Mouse (Mus musculus): ENCODE data around the gene Nectin1. TPM values are rescaled to one million over a fixed set of nuclear protein-coding genes. Genes with fewer than 3 reads are reported as not detected.

Nectin1 gene
- polyA plus RNA-seq, 1 experiment from 2014 or later = 3.8 TPM

DNA sequence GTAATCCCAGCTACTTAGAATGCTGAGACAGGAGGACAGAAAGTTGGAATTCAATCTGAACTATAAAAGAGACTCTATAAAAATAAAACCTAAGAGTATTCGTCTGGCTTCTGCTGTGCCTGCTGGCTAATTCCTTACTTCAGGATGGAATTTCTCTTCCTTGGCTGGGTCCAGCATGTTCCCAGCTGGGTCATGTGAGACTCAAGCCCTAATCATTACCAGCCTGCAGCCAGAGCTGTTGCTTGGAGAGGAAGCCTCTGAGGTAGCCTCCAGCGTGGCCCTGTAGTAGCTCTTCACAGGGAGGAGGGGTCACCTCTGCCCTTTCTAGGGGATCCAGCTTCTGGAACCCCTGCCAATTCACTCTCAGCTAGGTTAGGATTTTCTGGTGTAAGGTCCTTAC lies 94.8 kb downstream of the Nectin1 start:
- peak; percentile 50 for DNase-seq (ENCODE audit: low spot score)
- no peak overlapping the region for H3K4me3 ChIP-seq
- peaks cover 24% of the 10 kb centered on the region for H3K4me1 ChIP-seq
- H3K9me3 ChIP-seq (replicated peaks) = no peaks in the 10 kb centered on the region
- H3K27me3 ChIP-seq (ENCODE audit: low read depth, poor library complexity, severe bottlenecking) = peaks cover 22% of the 10 kb centered on the region; the same call in 1 of the 2 replicates
- no peak overlapping the region for H3K27ac ChIP-seq
- H3K36me3 ChIP-seq = no peaks in the 10 kb centered on the region
- 43% methylated on average over 2 of the region's 2 CpGs for WGBS

DNA sequence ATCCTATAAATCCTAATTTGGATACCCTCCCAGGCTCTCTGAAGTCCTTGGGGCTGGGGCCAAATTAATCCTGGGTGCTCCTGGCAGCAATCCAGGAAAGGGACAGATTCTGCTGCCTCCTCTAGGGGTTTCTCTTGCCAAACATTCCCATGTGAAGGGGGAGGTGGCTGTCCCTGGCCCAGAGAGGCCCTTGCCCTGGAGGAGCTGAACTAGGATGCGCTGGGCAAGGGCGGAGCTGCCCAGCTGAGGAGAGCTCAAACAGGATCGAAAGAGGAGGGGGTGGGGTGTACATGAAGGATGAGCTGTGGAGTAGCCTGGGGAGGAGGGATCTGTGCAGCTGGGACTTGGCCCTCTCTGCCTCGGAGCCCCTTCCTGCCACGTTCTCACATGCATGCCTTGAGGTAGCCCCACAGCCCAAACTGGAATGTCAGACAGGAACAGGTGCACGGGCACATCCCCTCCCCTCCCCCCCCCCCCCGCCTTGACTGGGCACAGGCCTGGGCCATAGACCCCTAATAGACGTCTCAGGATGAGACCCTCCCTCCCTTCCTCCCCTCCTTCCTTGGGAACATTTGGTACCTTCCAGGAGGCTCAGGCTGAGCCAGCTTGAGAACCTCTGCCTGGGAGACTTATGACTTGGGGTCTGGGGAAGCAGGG lies 99.3 kb downstream of the Nectin1 start:
- no peak overlapping the region for H3K4me3 ChIP-seq
- 1% methylated on average over 8 of the region's 8 CpGs for WGBS
- peak; percentile 40 for DNase-seq (ENCODE audit: low spot score)
- H3K4me1 ChIP-seq = peaks cover 61% of the 10 kb centered on the region
- no peak overlapping the region; the same call in 1 of the 2 replicates for H3K27ac ChIP-seq
- no peaks in the 10 kb centered on the region for H3K36me3 ChIP-seq
- no peaks in the 10 kb centered on the region for H3K9me3 ChIP-seq (replicated peaks)
- H3K27me3 ChIP-seq (ENCODE audit: low read depth, poor library complexity, severe bottlenecking) = peaks cover 56% of the 10 kb centered on the region

DNA sequence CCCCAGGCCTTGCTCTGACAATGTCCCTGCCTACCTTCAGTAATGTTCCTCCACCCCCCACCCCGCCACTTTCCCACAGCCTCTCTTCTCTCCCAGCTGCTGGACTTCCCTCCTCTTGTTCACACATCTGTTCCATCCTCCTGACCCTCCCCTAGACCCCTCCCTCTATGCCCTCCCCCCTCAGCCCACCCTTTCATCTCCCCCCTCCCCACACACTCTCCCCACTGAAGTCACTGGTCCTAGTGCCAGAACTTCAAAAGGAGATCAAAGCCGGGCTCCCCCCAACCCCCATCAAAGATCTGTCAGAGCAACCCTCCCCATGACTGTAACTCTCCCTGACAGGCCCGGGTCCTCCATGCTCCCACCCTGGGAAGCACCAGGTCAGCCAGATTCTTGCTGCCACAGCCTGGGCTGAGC lies 99.9 kb downstream of the Nectin1 start:
- Histone ChIP-seq H3K4me1 (peaks cover 56% of the 10 kb centered on the region), H3K36me3 (no peaks in the 10 kb centered on the region), H3K27ac (no peak overlapping the region), H3K4me3 (no peak overlapping the region), H3K27me3 (ENCODE audit: low read depth, poor library complexity, severe bottlenecking) (peaks cover 56% of the 10 kb centered on the region), H3K9me3 (replicated peaks) (no peaks in the 10 kb centered on the region)
- WGBS = 2% methylated on average over 3 of the region's 3 CpGs
- peak; percentile 57 for DNase-seq (ENCODE audit: low spot score)

DNA sequence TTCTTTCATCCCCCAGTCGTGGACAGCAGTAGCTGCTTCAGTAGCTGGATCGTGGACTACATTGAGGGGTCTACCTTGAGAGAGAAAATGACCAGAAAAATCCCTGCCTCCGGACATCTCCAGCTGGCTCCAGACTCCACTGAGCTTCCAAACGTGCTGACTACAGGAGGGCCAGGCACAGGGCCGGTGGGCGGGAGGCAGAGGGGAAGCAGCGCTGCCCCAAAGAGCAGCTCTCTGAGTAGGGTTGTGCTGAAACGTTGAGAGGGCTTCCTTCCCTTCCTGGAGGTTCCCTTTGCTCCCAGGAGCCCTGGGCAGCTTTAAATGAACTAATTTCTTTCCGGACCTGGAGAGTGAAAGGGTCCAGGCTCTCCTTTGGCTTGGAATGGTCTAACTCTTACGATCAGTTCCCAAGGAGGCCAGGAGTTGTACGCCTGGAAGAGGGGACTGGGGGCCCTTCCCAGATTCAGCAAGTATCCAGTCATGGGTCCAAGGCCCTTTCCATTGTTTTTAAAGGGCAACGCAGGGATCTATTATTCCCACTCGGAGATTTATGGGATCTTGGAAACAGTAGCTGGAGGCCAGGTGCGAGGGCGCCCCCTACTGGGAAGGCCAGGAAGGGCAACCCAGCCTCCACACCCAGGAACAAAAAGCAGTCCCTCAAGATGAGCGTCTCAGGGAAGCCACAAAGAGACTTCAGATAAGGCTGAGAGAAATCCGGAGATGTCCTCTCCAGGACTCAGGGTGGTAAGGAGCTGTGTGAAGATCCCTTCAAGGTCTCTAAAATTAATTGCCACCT lies 102.1 kb downstream of the Nectin1 start:
- peak; percentile 80 for DNase-seq (ENCODE audit: low spot score)
- peaks cover 53% of the 10 kb centered on the region for H3K27me3 ChIP-seq (ENCODE audit: low read depth, poor library complexity, severe bottlenecking)
- peak overlapping the region; percentile 53; the same call in 1 of the 2 replicates for H3K27ac ChIP-seq
- no peaks in the 10 kb centered on the region for H3K36me3 ChIP-seq
- no peaks in the 10 kb centered on the region for H3K9me3 ChIP-seq (replicated peaks)
- 10% methylated on average over 17 of the region's 17 CpGs for WGBS
- H3K4me1 ChIP-seq = peaks cover 51% of the 10 kb centered on the region
- H3K4me3 ChIP-seq = peak overlapping the region; percentile 17; the same call in 1 of the 2 replicates

DNA sequence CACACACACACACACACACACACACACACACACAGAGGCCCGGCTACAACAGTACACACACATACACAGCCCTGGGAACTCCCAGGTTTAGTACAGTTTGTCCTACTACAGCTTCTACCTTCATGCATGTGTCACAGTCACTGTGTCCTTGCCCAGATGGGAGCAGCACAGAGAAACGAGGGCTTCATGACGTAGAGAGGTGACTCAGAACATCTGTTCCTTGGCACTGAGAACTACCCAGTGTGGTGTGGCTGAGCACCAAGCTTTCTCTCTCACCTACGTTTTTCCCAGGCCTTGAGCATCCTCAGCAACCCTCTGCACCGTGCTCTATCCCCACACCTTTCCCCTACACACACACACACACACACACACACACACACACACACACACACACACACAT lies 104.1 kb downstream of the Nectin1 start:
- Histone ChIP-seq H3K9me3 (replicated peaks) (no peaks in the 10 kb centered on the region), H3K27ac (peak overlapping the region; percentile 12; the same call in 1 of the 2 replicates), H3K4me3 (no peak overlapping the region), H3K27me3 (ENCODE audit: low read depth, poor library complexity, severe bottlenecking) (peaks cover 40% of the 10 kb centered on the region), H3K4me1 (peaks cover 44% of the 10 kb centered on the region), H3K36me3 (no peaks in the 10 kb centered on the region)
- WGBS = 67% methylated on average over 5 of the region's 5 CpGs
- DNase-seq (ENCODE audit: low spot score) = no peak

DNA sequence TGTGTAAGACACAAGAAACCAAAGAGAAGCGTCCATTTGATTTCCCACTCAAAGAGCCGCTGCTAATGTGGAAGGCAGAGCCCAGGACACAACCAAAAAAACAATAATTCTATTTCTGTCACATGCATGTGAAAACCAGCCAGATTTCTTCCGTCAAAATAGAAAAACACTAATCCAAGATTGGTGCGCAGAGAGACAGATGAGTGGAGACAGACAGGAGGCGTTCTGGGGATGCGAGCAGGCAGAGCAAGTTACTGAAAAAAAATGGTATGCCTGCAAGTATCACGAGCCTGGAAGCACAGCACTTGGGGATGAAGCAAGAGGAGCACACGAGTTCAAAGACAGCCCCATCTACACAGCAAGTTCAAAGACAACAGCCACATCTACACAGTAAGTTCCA lies 106.5 kb downstream of the Nectin1 start:
- Histone ChIP-seq H3K4me3 (no peak overlapping the region), H3K27ac (no peak overlapping the region), H3K4me1 (peaks cover 27% of the 10 kb centered on the region), H3K27me3 (ENCODE audit: low read depth, poor library complexity, severe bottlenecking) (peaks cover 16% of the 10 kb centered on the region), H3K36me3 (no peaks in the 10 kb centered on the region), H3K9me3 (replicated peaks) (no peaks in the 10 kb centered on the region)
- DNase-seq (ENCODE audit: low spot score) = no peak
- WGBS = 84% methylated on average over 8 of the region's 8 CpGs

DNA sequence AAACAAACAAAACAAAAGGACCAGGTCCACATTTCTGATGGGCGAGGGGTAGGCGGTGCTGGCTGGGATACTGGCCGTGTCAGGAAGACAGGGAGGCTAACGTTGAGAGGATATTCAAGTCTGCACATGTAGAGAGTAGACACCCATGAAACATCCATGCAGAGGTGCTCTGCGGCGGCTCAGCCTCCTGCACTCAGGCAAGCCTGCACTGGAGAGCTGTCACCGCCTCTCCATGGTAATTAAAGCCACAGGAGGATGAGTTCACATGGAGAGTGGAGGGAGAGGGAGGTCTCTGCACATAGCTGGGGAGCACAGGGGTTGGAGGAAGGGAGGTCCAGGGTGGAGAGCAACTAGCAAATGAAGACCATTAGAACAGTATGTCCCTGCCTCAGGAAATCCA lies 107.4 kb downstream of the Nectin1 start:
- H3K4me1 ChIP-seq = peaks cover 18% of the 10 kb centered on the region
- no peaks in the 10 kb centered on the region for H3K9me3 ChIP-seq (replicated peaks)
- DNase-seq (ENCODE audit: low spot score) = no peak
- peaks cover 7% of the 10 kb centered on the region for H3K27me3 ChIP-seq (ENCODE audit: low read depth, poor library complexity, severe bottlenecking)
- WGBS = 71% methylated on average over 7 of the region's 7 CpGs
- H3K27ac ChIP-seq = no peak overlapping the region
- no peak overlapping the region for H3K4me3 ChIP-seq
- H3K36me3 ChIP-seq = no peaks in the 10 kb centered on the region

DNA sequence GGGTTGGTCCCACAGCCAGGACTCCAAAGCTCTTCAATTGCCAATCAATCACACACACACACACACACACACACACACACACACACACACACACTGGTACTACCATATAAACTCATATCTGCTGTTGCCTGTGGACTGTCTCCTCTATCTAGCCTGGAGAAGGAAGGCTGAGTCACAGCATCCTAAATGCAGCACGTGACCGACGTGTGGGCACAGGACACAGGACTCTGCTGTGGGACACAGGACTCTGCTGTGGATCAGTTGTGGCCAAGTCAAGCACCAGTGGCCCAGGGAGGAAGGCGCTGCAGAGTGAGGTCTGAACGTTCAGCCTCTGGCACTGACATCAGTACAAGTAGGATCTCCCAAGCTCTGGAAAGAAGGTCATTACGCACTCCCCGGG lies 112.1 kb downstream of the Nectin1 start:
- H3K9me3 ChIP-seq (replicated peaks) = no peaks in the 10 kb centered on the region
- 83% methylated on average over 7 of the region's 7 CpGs for WGBS

More for the DNA sequence above, 112.1 kb downstream of the Nectin1 start:
- Histone ChIP-seq H3K27ac (no peak overlapping the region), H3K4me3 (no peak overlapping the region), H3K36me3 (no peaks in the 10 kb centered on the region), H3K27me3 (ENCODE audit: low read depth, poor library complexity, severe bottlenecking) (peaks cover 2% of the 10 kb centered on the region), H3K4me1 (peaks cover 7% of the 10 kb centered on the region)
- DNase-seq (ENCODE audit: low spot score) = no peak
